Mouse (Mus musculus) T-helper 1 cell (primary cell): ENCODE measurements around the gene Gcsam.

ENCODE experiments used
- in situ Hi-C: fragments of 300-600 bp; cut with MboI, MseI; formaldehyde crosslinking; loops from one replicate; pipeline ENCODE4 v1.15.1; 2025; ENCODE audit warnings: high pct_unique_total_duplicates

The Gcsam gene

DNA sequence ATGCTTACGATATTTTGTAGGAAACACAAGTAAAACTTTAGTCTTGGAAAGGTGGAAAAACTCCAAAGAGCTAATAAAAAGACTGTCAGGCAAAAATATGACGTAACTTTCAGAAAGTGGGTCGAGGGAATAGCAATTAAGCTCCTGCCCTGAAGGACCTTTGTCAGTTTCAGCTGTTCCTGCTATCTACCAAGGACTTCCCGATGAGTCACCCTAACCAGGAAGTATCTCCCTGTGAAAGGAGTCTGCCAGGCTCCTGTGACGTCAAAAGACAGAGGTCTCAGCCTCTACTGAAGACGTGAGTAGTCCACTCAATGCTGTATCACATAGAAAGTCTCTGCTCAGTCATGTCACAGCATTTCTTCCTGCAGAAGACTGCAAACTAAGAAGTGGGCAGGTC is 34.2 kb downstream of the Gcsam start:
- in situ Hi-C loops: no loop called here

DNA sequence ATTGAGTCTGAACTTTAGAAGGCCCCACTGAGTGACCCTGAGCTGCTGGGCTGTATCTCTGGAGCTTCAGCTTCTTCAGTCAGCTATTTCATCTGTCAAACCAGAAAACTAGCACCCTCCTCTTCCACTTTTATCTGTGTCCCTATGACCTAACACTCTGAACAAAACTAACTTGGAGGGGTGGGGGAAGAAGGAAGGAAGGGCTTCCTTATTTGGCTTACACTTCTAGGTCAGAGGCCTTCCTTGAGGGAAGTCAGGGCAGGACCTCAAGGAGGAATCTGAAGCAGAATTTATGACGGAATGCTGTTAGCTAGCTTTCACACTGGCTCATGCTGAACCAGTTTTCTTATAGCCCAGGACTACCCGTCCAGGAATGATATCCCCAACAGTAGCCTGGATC is 41.3 kb downstream of the Gcsam start:
- in situ Hi-C loops: no loop called here

DNA sequence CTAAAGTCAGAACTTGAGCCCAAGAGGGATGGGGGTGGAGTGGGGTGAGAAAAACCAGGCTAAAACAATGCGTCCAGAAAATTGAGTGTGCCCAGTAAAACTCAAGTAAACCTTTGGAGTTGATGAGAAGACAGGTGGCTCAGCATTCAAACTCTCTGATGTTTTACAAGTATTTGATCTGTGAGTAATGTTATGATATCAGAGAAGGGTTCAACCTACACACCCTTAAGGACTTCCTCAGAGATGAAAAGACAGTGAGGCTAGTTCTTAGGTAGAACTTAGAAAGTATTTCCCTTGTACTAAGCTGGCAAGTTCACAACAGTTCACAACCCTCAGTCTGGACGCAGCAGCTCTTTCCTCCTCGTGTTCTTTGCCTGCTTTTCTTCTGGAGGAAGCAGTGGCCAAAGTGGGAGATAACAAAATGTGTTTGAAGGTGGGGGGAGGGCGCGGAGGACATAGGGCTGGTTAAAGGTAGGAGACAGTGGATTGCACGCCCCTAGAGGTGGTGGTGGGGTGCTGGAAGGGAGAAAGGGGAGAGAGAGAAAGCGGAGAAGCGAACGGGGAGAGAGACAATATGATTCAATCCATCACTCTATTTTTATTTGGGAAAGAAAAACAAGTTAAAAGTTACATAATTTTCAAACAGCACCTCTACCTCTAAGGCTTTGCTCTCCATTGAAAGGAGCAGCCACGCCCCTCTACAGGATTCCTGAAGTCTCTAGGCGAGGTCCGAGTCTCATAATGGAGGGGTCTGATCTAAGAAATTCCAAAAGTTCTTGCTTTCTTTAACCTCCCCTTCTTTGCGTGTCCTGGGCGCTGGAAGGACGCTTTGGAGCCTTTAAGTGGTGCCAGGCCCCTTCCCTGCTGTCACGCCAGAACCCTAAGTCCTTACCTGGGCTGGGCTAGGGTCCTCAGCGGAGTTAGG is 43.1 kb downstream of the Gcsam start:
- in situ Hi-C loops: no loop called here

DNA sequence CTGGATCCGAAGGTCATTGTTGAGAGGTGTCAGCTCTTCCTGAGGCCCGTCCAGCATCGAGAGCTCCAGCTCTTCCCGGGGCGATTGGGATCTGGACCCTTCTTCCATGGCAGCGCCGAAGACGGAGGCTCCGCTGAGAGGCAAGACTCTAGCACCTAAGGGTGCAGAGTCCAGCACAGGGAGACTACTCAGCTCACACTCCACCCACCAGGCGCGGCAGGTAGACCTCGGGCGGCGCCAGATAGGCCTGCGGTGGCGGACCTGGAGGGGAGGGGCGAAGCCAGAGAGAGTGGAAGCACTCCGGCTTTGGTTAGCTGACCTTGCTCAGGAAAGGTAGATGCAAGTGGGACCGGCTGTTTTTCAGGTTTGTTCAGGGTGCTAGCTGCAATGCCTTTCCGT is 43.8 kb downstream of the Gcsam start, which contains the start of gene BC016579:
TSS of gene BC016579 (minus strand) at position 135 of the 399 bp plus-strand sequence.
- in situ Hi-C loops: no loop called here

DNA sequence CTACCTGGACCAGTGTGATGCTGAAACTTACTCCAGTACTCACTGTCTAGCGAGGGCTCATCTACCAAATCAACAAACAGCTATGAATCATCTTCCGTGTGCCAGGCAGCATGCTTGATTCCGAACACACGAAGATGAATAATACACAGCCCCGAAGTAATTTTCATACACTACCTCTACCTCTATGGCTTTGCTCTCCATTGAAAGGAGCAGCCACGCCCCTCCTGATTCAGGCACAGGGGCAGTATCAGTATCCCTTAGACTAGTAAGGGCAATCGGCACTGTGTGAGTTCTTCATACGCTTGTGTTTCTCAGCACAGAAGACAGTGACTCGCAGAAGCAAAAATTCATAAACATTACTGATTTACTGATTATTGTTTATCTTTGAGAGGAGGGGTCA is 44.3 kb downstream of the Gcsam start:
- in situ Hi-C loops: no loop called here

DNA sequence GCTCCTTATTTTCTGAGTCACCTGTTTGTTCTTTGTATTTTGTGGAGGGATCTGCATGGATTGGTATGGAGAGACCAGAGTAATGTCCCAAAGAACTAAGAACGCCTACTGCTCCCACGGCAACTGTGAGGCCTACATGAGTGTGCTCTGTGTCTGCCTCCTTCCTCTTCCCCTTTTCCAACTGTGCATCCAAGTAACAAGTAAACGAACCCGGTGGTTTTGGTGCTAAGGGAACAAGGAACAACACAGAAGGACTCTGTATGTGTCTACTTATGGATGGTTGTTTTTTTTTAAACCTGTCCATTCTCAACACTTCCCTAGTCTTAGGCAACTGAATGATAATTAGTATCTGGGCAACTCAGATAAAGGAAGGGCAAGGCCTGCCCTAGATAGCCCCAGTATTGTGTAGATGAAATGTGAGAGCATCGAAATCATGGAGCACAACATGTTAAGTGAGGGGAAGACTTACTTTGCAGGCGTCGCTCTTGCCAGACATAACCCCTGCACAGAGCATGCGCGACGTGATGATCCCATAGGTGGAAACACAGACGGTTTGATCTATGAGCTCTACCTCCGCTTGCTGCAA is 47.5 kb downstream of the Gcsam start:
- in situ Hi-C loops: no loop called here

DNA sequence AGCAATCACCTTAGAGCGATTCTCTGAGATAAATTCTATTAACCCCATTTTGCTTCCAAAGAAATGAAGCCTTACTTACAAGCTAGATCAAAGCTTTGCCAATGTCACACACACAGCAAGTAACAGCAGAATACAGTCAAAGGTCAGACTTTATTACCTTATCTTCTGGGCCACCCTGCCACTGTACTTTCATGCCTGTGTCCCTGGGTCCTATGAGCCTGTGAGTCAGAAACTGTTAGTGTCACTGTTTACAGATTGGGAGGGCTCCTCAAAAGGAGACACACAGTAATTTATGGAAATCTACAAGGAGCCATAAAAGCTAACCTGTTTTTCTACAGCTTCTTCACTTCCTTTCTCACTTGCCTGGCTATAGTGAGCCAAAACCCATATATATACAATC is 48.1 kb downstream of the Gcsam start:
- in situ Hi-C loops: no loop called here

DNA sequence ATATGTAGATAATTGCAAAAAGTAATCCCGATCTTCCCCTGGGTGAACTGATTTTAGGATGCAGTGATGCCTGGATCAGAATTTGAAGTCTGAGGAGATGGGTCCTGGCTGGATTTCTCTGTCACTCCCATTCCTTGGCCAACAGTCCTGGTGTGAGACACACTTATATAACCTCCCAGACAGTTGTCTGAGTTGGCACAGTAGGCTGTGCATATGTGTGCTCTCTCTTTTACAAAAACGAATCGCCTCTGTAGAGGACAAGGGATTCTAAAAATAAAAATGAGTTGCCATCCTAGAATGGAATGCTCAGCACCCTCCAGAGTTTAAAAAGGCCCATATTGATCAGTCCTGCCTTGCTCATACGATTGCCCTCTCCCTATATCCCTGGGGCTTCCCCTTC is 49.4 kb downstream of the Gcsam start:
- in situ Hi-C loops: no loop called here

DNA sequence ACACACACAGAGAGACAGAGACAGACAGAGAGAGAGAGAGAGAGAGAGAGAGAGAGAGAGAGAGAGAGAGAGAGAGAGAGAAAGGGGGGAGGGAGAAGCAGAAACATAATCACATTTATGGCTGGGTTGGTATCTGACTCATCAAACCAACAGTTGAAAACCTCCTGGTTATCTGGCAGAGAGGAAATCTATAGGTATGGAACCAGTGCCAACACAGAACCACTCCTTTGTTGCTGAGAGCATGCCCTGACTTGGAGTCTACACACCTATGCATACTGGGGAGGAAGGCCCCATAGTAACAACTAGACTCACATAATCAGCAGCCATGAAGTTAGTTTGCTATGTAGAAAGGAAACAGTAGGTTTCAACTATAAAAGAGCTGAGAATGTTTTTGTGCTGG is 52.2 kb downstream of the Gcsam start:
- in situ Hi-C loops: no loop called here

DNA sequence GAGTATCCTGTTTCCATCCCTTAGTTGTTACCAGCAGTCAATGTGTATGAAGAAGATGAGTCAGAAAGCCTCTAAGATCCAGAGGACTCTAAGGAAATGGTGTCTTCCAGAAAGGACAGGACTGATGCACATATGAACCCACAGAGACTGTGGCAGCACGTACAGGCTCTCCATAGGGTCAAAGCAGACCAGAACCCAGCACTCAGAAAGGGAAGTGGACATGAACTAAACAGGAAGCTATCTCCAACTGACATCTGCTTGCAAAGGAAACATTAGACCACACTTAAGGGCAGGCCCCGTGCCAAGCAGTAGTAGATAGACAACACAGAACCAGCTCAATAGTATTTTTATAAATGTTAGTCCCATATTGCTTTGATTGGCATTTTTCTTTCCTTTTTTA is 56.0 kb downstream of the Gcsam start:
- in situ Hi-C loops: no loop called here

DNA sequence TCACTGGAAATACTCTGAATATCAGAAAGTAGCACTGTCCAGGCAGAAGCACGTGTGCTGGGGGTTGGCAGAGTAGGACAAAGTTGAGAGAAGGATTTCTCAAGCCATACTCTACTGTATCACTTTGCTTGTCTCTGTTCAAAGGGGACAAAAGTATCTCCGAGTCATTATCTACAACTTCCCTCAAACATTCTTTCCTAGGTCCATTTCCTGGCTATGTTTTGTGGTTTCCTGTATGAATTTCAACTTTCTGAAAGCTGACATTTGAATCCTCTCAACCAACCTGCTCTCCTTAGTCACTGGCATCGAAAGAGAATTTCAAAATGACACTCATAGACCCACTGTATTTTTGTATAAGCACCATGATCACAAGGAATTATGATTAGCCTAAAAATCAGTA is 58.0 kb downstream of the Gcsam start:
- in situ Hi-C loops: no loop called here

DNA sequence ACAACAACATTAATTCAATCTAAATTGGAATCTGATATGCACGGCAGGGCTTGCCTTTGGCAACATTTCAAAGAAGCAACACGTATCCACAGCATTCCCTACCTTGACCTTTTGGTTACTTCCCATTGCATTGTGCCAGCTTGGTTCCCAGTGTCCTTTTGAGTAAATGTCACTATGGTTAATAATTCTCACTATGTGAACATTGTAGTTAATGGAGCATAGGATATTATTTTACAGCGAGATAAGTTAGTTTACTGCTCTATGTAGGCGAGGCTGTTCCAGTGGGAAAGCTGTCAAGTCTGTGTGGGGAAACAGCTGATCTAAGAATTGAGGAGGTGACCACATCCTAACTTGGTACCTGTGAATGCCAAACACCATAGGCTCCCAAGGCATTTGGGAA is 59.8 kb downstream of the Gcsam start:
- in situ Hi-C loops: no loop called here
